Mouse (Mus musculus): ENCODE measurements around the gene Map2k2. TPM values are rescaled to one million over a fixed set of nuclear protein-coding genes. Genes with fewer than 3 reads are reported as not detected.

Map2k2 gene
- polyA plus RNA-seq, 1 experiment = 482 TPM

DNA sequence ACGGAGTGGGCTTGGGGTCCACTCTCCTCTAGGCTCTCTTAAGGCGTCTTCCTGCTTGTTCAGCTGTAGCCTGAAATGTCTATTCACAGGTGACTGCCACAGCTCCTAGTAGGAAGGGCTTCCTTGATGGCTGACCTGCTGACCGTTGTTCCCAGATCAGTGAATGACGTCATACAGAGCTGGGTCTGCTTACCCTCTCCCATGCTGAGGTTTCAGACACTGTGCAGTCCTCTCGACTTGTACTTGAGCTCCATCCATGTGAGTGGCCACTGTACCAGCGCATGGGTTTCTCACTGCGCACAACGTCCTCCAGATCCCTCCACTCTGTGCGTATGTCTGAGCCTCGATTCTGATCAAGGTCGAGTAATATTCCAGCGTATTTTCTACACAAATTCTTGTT, 46.9 kb downstream of the Map2k2 start:
- TF ChIP-seq GATA1 (IDR thresholded peaks at IDR 0.05; ENCODE audit: low read length) = no peak

DNA sequence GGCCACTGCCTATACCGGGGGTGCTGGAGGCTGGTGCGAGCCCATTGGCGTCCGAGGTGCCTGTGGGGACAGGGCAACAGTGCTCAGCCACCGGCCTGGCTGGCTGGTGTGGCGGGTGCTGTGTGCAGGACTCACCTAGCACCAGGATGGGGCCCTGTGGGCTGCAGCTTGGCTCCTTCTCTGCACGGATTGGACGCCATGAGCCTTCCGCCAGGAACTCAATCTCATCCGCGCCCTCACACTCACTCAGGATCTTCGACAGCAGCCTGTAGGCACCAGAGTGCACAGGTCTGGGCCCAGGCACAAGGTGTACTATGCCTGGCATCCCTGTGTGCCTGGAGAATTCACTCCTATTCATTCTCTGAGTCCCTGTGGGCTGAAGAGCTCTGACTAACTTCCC, 48.6 kb downstream of the Map2k2 start:
- no peak for TF ChIP-seq GATA1 (IDR thresholded peaks at IDR 0.05; ENCODE audit: low read length)

DNA sequence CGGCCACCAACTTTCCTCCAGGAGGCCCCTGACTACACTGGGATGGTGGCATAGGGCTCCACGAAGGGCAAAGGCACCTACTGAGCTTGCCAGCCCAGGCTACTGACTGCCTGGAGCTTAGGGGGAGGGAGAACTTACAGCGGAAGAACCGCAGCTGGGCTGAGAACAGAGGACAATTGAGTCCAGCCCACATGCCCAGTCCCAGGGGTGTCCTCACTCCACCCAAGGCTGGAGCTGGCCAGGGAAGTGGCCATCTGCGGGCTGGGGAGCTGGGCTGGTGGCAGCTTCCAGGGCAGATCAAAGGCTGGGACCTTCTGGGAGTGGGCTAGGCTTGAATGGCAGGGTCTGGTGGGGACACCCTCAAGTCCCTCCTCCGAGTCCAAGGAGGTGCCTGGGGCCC, 49.0 kb downstream of the Map2k2 start:
- TF ChIP-seq GATA1 (IDR thresholded peaks at IDR 0.05; ENCODE audit: low read length) = no peak

DNA sequence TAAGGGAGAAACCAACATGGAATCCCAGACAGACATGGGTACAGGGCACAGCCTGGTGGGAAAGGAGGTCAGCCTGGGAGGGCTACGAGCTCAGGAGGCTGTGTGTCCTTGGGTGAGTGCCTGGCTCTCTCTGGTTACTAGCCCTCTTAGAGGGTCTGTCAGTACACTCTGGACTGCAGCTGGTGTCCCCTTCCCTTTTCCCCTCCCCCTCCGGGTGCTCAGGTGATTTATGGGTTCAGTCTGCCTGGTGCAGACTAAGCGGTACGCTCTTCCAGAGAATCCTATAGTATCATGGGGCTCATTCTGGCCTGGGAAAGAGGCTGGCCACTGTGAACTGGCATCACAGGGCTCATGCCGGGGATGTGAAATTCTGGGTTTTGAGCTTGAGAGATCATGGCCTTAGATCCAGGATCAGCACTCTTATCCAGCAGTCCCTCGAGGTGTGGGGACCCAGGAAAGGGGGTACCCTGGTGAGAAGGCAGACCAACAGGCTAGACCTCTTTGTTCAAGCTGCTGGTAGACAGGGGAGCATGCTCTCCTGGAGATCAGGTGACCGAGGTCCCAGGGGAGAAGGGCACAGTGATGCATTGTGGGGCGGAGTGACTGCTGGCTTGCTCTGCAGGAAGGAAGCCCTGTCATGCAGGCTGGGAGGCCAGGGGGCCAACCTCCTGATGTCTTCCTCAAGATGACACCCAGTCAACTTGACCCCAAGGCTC, 56.0 kb downstream of the Map2k2 start:
- TF ChIP-seq GATA1 (IDR thresholded peaks at IDR 0.05; ENCODE audit: low read length) = no peak

DNA sequence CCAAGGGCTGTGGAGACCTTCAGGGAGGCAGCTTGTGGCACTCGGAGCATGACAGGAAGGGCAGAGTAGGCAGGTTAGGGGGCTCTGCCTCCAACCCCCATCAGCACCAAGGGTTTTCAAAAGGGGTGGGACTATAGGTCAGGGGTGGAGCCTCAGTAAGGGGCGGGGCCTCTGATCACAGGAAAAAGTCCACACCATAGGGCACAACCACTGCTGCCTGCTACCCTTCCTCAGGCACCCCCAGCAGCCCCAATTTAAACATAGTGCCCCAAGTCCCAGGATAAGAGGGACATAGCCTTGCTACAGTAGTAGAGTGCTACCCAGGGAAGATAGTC, 56.6 kb downstream of the Map2k2 start:
- no peak for TF ChIP-seq GATA1 (IDR thresholded peaks at IDR 0.05; ENCODE audit: low read length)

DNA sequence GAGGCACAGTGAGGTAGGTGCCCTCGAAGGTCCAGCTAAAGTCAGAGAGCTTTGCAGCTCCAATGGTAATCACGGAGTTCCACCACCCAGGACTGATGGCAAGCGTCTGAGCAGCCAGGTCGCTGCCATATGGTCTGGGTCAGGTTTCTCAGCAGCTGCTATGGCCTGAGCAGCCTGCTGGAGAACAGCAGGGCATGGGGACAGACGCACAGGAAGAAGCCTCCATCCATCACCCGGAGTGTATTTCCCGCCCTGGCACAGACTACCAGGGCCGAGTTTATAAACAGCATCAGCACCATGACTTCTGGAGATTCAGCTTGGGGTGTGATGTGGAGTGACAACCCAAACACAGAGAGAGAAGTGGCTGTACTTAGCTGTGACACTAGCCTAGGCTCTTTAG, 59.4 kb downstream of the Map2k2 start:
- TF ChIP-seq GATA1 (IDR thresholded peaks at IDR 0.05; ENCODE audit: low read length) = no peak

DNA sequence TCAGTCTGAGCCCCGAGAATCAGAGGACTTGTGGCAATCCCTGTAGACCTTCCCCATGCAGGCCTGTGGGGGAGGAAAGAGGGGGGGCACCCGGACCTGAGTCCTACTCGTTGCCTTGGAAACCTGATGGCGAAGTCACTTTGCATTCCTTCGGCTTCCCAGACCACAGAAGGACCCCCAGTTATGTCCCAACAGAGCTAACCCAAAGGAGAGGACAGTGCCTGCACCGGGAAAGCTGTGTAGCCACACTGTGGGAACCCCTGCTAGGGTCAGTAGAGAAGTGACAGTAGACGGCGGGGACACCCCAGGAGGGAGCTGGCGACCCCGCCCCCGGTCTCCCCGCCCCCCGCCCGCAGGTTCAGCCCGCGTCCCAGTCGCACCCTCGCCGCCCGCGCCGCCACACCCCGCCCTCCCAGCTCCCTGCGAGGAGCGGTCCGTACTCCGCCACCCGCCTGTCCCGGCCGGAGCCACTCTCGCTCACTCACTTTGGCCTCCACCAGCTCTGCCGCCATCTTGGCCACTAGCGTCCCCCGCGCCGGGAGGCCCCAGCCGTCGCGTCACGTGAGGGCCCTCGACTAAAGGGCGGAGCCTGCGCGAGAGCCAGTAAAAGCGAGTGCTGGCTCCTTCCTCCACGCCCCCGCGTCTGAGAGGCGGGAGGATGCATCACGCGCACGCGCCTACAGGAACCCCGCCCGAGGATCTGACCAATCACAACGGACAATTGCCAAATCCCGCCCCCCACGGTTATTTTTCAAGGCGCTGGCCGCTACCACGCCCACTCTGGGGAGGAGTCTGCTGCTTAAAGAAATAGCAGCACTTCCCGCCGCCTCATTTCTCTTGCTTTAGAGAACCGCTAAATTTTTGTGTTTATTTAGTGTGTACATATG, 61.7 kb downstream of the Map2k2 start, which contains the start of gene Pias4:
TSS of gene Pias4 (minus strand) at position 724 of the 887 bp plus-strand sequence.
- TF ChIP-seq GATA1 (IDR thresholded peaks at IDR 0.05; ENCODE audit: low read length) = no peak

DNA sequence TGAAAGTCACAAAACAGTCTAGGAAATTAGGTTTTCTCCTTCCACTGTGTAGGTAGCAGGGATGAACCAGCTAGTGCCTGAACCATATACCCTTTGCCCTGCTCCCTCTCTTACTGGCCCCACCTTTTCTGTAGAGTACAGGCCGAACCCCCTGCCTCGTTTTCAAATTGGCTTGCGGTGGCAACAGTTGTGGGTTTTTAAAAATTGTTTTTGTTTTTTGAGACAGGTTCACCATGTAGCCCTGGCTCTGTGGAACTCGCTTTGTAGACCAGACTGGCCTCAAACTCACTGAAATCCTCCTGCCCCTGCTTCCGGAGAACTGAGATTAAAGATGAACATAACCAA, 62.3 kb downstream of the Map2k2 start:
- no peak for TF ChIP-seq GATA1 (IDR thresholded peaks at IDR 0.05; ENCODE audit: low read length)

DNA sequence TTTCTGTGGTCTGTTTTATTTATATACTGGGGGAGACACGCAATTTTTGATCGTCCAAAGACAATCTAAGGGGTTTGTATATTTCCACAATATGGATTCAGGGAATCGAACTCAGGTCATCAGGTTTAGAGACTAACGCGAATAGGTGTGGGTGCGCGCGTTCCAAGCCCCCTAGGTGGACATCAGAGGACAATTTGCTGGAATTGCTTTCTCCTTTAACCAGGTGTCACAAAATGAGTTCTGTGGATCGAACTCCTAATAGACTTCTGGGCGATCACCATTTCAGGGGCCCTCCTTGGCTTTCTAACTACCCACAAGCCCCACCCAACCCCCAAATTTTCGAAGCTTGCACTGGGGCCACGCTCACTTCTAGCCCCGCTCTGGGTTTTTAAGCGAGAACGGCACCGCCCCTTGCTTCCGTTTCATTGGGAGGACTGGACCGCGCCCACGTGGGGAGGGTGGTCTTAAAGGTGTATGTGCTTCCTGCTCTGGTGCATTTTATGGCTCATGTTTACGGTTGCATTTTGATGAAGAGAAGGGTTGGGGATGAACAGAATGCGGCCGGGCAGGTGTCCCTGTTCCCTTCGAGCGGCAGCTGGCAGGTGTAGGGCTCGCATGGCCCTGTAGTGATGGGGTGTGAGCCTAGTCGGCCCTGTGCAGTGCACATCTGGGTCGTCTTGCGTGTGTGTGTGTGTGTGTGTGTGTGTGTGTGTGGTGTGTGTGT, 63.0 kb downstream of the Map2k2 start:
- TF ChIP-seq GATA1 (IDR thresholded peaks at IDR 0.05; ENCODE audit: low read length) = no peak

DNA sequence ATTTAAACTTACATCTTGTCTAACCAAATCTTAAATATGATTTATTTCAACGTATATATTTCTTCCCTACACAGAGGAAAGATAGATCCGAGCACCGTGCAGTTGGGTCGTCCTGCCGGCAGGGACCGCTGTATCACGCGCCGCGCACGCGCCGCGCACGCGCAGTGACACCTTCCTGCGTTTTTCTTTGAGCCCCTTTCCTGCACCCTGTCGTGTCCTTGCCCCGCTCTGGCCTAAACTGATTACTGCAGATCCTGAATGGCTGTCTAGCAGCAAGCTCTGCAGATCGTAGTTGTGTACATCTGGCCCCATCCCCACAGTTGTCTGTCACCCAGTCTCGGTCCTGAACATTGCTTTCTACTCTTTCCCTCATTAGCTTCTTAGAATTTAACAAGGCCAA, 67.4 kb downstream of the Map2k2 start:
- no peak for TF ChIP-seq GATA1 (IDR thresholded peaks at IDR 0.05; ENCODE audit: low read length)

DNA sequence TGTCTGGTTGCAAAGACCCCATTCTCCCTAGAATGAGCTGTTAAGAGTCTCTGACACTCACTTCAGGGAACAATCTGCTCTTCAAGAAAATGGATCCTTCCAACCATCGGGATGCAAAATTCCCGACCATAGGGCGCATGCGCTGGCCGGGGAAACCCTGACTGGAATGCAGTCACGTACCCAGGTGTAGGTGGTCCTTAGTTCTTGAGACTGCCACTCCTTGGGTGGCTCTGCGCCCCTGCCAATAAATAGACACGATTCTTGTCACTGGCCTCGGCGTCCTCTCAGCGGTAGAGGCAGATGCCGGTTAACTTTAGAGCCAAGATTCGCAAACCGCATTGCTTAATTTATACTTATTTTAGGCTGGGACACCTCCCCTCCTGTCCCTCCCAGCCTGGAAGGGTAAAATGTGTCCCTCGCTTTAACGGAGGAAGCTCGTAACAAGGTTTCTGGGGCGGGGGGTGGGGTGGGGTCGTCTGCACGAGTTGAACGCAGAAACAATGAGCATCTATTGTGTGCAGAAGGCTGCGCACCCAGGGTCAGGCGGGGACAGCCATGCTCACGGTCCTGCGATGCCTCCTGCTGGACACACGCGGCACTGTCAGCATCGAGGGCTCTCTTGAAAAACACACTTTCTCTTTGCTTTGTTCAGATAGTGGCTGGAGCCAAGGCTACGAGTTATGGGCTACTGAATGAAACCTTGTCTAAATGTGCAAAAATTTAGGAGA, 69.1 kb downstream of the Map2k2 start:
- no peak for TF ChIP-seq GATA1 (IDR thresholded peaks at IDR 0.05; ENCODE audit: low read length)

DNA sequence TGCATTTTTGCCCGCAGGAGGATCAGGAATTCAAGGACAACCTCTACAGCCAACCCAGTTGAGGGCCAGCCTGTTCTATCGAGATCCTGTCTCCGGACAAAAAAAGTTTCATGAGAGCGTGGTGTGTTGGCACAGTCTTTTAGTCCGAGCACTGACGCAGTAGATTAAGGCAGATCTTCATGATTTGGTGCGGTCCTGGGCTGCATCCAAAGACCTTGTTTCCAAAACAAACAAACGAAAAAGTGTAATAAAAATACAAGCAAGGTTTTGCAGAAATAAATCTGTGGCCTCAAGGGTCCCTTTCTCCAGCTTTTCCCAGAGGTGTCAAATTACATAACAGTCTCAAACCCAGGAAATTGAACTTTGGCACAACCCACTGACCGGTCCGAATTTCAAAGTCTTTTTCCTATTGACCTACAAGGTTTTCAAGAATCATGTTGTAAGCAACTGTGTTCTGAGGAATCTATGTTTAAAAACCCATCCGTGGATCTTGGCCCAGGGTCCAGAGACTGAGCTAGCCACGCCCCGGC, 70.3 kb downstream of the Map2k2 start:
- TF ChIP-seq GATA1 (IDR thresholded peaks at IDR 0.05; ENCODE audit: low read length) = no peak

DNA sequence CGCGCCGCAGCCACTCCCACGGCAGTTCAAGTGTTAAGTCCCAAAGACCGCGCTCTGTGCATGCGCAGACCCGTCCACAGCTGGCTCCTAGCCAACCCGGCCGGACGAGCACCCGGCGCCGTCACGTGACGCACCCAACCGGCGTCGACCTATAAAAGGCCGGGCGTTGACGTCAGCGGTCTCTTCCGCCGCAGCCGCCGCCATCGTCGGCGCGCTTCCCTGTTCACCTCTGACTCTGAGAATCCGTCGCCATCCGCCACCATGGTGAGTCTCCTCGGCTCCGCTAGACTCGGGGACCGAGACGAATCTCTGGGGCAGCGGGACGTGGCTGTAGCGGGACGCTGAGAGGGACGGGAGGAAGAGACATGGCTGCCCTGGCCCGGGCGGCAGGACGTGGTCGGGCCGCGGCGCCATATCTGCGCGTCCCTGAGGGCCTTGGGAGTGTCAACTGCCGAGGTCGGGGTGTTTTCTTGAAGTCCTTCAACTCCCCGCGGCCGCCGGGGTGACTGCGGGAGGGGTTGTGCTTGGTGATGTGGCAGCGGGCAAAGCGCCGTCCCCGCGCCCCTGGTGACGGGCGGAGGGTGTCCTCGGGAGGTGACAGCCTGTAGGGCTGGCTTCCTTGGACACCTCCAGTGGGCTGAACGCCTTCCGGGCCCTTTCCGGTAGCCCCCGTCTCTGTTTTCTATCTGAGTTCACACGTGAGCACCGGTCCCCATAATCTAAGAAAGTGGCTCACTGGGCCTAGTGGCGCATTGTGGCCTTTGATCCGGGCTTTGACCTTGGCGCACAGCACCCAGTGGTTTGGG, 71.0 kb downstream of the Map2k2 start, which contains the start of gene Eef2:
TSS of gene Eef2 (plus strand) at position 166 of the 806 bp plus-strand sequence.
- no peak for TF ChIP-seq GATA1 (IDR thresholded peaks at IDR 0.05; ENCODE audit: low read length)

DNA sequence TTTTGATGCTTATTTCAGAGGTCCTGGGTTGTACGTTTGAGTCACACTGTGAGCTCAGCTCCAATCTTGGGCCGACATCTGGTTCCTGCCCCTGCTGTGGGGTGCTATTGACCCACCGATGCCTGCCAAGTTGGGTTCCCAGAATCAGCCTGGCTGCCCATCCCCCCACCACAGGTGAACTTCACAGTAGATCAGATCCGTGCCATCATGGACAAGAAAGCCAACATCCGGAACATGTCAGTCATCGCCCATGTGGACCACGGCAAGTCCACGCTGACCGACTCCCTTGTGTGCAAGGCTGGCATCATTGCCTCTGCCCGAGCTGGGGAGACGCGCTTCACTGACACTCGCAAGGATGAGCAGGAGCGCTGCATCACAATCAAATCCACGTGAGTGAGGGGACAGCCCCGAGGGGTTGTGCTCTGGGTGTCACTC, 71.8 kb downstream of the Map2k2 start:
- no peak for TF ChIP-seq GATA1 (IDR thresholded peaks at IDR 0.05; ENCODE audit: low read length)

All from G1E-ER4 (cell line).